Mouse (Mus musculus) monocyte, adult 2 months (primary cell): Measurements from ENCODE around the gene C730034F03Rik.
"Not testable (repeated sequence)": the region's sequence is repeated elsewhere in the genome, so short reads cannot be mapped to it uniquely, and the experiment has no call there.

Experiments
- DNase-seq, 2 experiments: peaks; one replicate each; pipeline ENCODE4 v3.0.0; 2022; ENCODE audit warnings: low spot score in 2 of 2, low read depth in 1 of 2

C730034F03Rik gene

DNA sequence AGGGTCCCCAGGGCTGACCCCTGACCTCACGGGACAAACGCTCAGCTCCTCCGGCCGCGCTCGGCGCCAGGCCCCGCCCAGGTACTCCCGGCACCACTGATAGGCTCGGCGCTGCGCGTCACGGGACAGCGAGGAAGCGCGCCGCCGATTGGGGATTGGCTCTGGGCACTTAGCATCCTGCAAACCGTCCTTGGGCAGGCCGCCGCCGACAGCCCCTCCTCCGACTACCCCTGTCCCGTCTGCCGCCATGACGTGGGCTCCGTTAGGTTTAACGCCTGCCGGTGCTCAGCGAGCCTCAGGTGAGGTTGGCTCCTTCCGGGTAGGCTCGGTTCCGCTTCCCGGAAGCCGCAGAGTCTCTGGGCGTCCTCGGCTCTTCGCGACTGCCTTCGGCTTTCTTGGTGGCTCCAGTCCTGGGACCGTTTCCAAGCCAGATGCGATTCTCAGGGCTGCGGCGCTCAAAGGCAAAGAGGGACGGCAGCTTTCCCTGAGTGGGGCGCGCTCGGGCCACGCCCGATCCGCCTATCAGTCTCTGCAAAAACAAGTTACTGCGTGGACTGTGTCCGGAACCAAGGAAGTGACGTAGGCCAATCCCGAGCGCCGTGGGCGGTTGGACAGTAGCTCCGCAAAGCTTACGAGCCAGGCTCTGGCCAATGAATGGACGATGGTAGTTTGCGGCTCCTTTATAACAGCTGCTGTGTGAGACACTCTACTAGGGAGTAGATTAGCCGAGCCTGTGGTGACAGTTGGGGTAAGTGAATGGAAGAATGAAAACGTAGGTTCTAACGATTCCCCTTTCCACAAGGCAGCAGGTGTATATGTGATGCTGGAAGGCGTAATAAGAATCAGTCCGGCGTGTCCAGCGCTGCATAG is at the start of gene C730034F03Rik, which contains the start of the genes Gm44502 and Chkb:
Gene C730034F03Rik, plus strand, starts transcription at position 238 of the 870 bp plus-strand sequence.
Gene Gm44502, minus strand, starts transcription at position 345 of the 870 bp plus-strand sequence.
Gene Chkb, minus strand, starts transcription at position 557 of the 870 bp plus-strand sequence.
- peak; percentile 72 to 88 for DNase-seq

DNA sequence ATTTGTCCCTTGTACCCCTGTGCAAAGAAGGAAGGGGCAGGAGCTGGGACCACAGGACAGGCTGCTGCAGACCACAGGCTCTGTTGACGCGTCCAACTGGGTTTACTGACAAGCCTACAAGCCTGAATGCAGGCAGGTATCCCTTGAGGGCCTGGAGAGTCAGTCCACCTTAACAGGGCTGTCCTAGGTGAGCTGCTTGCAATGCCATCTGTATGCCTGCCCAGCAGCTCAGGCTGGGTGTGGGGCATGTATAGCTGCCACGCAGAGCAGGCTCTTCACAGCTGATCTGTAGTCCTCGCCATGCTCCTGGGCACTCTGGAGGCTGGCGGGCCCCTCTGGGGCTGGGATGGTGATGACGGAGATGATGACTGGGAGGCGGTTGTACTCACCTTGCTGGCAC is 44.8 kb upstream of the C730034F03Rik start, which contains the start of gene Klhdc7b:
Gene Klhdc7b, plus strand, starts transcription at position 301 of the 400 bp plus-strand sequence.
- no peak for DNase-seq

DNA sequence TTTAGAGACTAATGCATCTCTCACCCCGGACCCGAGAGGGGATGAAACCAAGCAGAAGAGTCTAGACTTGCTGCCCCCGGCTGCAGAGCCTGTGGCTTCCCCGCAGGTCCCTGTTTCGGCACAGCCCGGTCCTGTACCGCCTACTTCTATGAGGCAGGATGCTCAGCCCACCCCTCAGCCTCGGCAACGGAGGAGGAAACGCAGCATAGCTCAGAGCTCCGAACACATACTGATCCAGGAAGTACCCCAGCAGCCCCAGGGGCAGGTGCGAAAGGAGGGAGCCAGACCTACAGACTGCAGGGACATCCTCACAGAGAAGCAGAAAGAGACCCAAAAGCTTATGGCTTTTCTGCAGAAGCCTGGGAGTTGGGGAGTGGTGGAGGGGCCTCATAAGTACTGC is 42.3 kb upstream of the C730034F03Rik start:
- DNase-seq: no peak

GRCm38 (mm10) chr15:89390081-89390480 is 39.3 kb upstream of the C730034F03Rik start:
- no peak for DNase-seq

- DNase-seq: no peak
These were observed 32.5 kb upstream of the C730034F03Rik start for GRCm38 (mm10) chr15:89396883-89397282.

GRCm38 (mm10) chr15:89398146-89398545 is 31.2 kb upstream of the C730034F03Rik start:
- DNase-seq: no peak

DNA sequence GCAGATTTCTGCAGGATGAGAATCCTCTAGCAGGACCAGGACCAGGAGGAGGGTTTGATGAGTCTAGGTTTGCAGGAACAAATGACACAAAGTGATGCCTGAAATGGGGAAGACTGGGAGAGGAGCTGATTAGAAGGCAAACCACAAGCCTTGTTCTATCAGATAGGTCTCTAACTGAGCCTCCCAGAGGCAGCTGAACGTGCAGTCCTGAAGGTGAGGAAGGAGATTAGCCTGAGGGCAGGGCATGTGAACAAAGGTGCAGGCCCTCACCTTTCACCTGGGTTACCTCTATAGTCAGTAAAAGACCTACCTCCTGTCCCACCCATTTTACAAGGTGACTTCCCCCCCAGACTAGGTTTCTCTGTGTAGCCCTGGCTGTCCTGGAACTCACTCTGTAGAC is 29.7 kb upstream of the C730034F03Rik start:
- DNase-seq: no peak

DNA sequence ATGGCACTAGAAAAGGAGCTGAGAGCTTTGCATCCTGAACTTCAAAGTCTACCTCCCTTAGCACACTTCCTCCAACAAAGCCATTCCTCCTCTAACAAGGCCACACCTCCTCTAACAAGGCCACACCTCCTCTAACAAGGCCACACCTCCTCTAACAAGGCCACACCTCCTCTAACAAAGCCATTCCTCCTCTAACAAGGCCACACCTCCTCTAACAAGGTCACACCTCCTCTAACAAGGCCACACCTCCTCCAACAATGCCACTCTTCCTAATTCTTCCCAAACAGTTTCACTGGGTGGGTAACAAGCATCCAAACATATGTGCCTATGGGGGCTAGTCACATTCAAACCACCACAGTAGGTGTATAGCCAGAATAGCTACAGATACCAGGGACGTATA is 26.9 kb upstream of the C730034F03Rik start:
- no peak for DNase-seq

DNA sequence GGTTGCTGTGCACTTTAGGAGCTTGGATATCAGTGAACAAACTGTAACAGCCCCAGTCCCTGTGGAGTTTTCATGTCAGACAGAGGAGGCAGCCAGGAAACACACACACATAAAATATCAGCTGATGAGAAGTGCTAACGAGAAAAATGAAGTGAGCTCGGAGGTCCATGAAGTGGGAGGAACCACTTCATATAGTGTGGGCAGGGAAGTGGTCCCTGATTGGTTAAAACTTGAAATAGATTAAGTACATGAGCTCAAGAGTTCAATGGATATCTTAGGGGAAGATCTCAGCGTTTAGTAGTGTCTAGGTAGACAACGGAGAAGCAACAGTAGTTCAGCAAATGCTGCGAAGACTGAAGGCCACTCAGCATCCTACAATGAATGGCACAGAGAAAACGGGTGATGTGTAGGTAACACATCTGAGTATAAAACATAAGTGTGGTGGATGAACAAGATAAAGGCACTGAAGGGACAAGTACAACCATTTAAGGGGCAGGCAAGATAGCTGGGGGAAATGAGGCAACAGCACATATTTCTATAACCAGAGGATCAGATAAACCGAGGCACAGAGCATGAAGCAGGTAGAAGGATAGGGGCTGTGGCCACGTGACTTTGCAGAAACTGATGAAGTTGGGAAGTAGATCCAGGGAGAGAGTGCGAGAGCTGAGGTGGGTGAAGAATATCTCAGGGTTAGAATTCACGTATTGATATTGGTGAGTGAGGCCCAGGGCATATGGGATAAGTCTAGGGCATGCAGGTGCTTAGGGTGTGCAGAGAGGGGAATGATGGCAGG is 24.4 kb upstream of the C730034F03Rik start:
- no peak for DNase-seq

- DNase-seq: no peak
These were observed 22.7 kb upstream of the C730034F03Rik start for GRCm38 (mm10) chr15:89406691-89407090.

DNA sequence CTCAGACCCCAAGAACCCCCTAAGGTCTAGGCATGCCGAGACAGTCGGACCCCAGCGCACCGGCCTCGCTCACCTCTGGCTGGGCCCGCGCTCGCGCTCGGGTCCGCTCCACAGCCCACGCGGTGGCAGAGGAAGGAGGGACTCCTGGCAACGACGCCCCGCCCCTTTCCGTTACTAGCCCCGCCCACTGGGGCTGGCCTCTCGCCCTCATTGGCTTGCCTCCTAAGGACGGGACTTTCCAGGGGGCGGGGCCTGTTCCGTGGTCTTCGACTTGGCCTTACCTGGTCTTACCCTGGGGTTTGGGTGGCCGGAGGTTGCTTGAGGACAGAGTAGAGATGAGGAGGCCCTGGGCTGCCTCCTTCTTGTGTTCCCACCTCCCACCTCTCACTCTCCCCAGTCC is 19.3 kb upstream of the C730034F03Rik start, which contains the start of gene Syce3:
Gene Syce3, minus strand, starts transcription at position 386 of the 400 bp plus-strand sequence.
- no peak for DNase-seq

DNA sequence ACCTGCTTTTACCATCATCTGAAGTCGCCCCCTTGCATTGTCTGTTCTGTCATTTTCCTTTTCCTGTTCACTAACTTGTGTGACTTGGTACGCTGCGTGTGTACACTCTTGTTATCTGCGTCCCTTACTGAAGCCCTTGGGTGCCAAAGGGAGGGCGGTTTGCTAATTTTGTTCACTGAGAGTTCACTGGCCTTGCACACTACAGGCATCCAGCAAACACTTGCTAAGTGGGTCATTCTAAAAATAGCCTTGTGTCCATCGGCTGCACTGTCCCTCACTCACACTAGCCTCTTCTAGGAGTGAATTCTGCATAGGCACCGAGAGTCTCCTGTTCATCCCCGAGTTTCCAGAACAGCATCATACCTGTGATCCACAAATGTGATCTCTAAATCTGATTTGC is 14.1 kb upstream of the C730034F03Rik start:
- no peak for DNase-seq

- no peak for DNase-seq
These were observed 7.5 kb upstream of the C730034F03Rik start for GRCm38 (mm10) chr15:89421938-89422337.

GRCm38 (mm10) chr15:89424621-89425020 is 4.8 kb upstream of the C730034F03Rik start:
- DNase-seq: no peak

DNA sequence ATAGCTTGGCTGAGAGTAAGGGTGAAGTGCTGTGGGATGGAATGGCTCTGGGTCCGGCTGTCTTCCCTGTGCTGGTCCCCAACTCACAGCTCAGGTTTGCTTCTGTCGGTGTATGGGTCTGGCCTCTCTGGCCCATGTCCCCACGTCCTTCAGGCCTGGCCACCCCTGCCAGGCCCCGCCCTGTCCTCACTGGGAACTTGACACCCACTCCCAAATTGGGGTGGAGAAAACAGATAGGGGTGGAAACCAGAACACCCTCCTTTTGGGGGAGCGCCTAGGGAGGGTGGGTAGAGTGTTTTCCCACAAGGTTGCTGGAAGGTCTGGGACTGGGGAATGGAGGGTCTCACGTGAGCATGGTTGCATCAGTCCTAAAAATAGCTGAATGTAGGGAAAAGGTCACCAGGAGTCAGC is 3.7 kb upstream of the C730034F03Rik start, which contains the start of gene Cpt1b:
Gene Cpt1b, minus strand, starts transcription at position 153 of the 411 bp plus-strand sequence.
- DNase-seq: no peak

DNA sequence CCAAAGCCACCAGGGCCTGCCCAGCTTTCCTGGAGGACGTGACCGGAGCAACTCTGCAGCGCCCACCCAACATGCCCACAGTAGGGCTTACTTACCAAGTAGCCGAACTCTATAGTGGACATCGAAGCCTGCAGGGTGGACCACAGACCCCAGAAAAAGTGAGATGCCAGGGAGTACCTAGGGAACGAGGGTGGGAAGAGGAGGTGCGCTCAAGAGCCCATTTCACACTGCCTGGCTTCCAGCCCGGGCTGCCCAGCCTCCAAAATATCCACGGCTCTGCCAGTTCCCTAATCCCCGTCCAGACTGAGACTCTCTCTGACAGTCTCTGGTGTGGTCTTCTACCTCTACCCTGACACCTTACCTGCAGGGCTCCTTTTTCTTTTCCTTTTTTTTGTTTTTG is 2.7 kb upstream of the C730034F03Rik start:
- DNase-seq: no peak

- no peak for DNase-seq
These were observed 1.1 kb upstream of the C730034F03Rik start for GRCm38 (mm10) chr15:89428136-89428790.

- no peak for DNase-seq
These were observed 503 bp upstream of the C730034F03Rik start for GRCm38 (mm10) chr15:89428821-89429351.

- no peak for DNase-seq
These were observed 952 bp downstream of the C730034F03Rik start for GRCm38 (mm10) chr15:89430341-89430740.

- DNase-seq: not testable (repeated sequence)
These were observed 1.4 kb downstream of the C730034F03Rik start for GRCm38 (mm10) chr15:89430771-89431170.

GRCm38 (mm10) chr15:89431271-89431670 is 1.9 kb downstream of the C730034F03Rik start:
- no peak for DNase-seq
